Mouse (Mus musculus) limb, embryonic 13.5 days (tissue): ENCODE measurements around the gene Lsm10. TPM values are rescaled to one million over a fixed set of nuclear protein-coding genes. Genes with fewer than 3 reads are reported as not detected.

Experiments
- ATAC-seq: fragments of 200-750 bp; cut with Nextera tagmentation; 2 replicates; pipeline ENCODE4 v1.8.0; 2017; ENCODE audit warnings: low read depth, moderate number of reproducible peaks, moderate TSS enrichment; ENCODE audit not compliant: low FRiP score
- H3K27ac ChIP-seq: fragments of 300-500 bp; sonication (generic); 2 replicates; pipeline ENCODE4 v1.5.1; 2015; ENCODE audit warnings: inconsistent platforms, mild to moderate bottlenecking, moderate library complexity
- H3K27me3 ChIP-seq: fragments of 300-500 bp; sonication (generic); 2 replicates; pipeline ENCODE4 v1.6.1; 2015; ENCODE audit warnings: mild to moderate bottlenecking, inconsistent platforms
- H3K36me3 ChIP-seq: fragments of 300-500 bp; sonication (generic); 2 replicates; pipeline ENCODE4 v1.6.1; 2015; ENCODE audit warnings: inconsistent platforms, mild to moderate bottlenecking, moderate library complexity
- H3K4me1 ChIP-seq: fragments of 300-500 bp; sonication (generic); 2 replicates; pipeline ENCODE4 v1.6.1; 2015; ENCODE audit warnings: inconsistent platforms
- H3K4me2 ChIP-seq: fragments of 300-500 bp; sonication (generic); replicated peaks from 2 replicates; pipeline ENCODE4 v1.6.1; 2015; ENCODE audit warnings: inconsistent platforms, mild to moderate bottlenecking, moderate library complexity
- H3K4me3 ChIP-seq: fragments of 300-500 bp; sonication (generic); 2 replicates; pipeline ENCODE4 v1.5.1; 2015; ENCODE audit warnings: moderate library complexity, mild to moderate bottlenecking, inconsistent platforms
- H3K9ac ChIP-seq: fragments of 300-500 bp; sonication (generic); 2 replicates; pipeline ENCODE4 v1.6.1; 2015; ENCODE audit warnings: mild to moderate bottlenecking, inconsistent platforms
- H3K9me3 ChIP-seq: fragments of 300-500 bp; sonication (generic); 2 replicates; pipeline ENCODE4 v1.6.1; 2016; ENCODE audit warnings: inconsistent platforms
- WGBS: fragments of 180-500 bp; shearing (Covaris S2); methylation state at CpG from one replicate; pipeline ENCODE4 v1.1.7; 2015; 5-methylcytosine and 5-hydroxymethylcytosine counted together
- polyA plus RNA-seq: library from polyadenylated mRNA; unstranded; fragments of >200 nt; fragmentation: Nextera tagmentation; extraction: Ambion mirVana; gene quantifications from 2 replicates; pipeline ENCODE4 v1.2.1, GENCODE M21; 2015

The Lsm10 gene
- polyA plus RNA-seq, 1 experiment from 2014 or later, result 44.7 TPM

DNA sequence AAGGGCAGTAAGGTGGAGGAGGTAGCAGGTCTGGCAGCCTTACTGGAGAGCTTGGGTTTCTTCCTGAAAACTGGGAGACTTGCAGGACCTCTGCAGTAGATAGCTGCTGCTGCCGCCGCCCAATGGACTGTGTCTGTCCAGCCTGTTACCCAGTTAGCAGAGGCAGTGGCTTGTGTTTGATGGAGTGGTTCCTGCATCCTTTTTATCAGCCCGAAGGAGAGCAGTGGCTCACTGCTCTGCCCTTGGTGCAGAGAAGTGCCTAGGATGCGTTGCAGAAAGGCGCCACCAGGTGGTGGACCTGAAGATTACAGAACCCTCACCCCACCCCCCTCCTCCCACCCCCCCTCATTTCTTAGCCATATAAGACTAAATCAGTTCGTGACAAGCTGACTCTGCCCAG, 17.5 kb downstream of the Lsm10 start:
- Histone ChIP-seq H3K27me3 (no peaks in the 10 kb centered on the region), H3K4me1 (peaks cover 32% of the 10 kb centered on the region), H3K36me3 (peaks cover 11% of the 10 kb centered on the region; the same call in 1 of the 2 replicates), H3K27ac (no peak overlapping the region), H3K4me3 (no peak overlapping the region), H3K9me3 (no peaks in the 10 kb centered on the region), H3K4me2 (no peak overlapping the region), H3K9ac (no peak overlapping the region)
- 30% methylated on average over 6 of the region's 6 CpGs for WGBS
- ATAC-seq, result no peak

DNA sequence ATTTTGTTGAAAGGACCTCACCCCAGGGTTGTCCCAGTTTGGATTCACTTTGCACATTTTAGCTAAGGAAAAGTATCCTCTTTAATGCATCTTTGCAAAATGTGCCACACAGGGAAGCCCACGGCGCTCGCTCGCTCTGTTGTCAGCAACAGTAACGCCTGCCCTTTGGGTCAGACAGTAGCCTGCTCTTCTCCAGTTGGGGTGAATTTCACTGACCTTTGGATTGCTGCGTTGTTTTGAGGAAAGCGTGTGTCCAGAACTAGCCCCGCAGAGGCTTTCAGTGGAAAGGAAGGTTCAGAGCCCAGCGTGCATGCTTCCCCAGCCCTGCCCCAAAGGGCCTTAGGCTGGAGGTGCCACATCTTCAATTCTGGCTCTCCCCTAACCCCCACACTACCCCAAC, 19.0 kb downstream of the Lsm10 start:
- H3K4me1 ChIP-seq, result peaks cover 19% of the 10 kb centered on the region
- no peak for ATAC-seq
- no peak overlapping the region for H3K27ac ChIP-seq
- H3K9ac ChIP-seq, result 0 out of 2 replicates have a peak overlapping the region, but pooled peaks have one; percentile 19
- WGBS, result 90% methylated on average over 9 of the region's 9 CpGs
- H3K4me2 ChIP-seq, result no peak overlapping the region
- peaks cover 11% of the 10 kb centered on the region; the same call in 1 of the 2 replicates for H3K36me3 ChIP-seq
- no peak overlapping the region for H3K4me3 ChIP-seq
- no peaks in the 10 kb centered on the region for H3K27me3 ChIP-seq
- no peaks in the 10 kb centered on the region for H3K9me3 ChIP-seq

DNA sequence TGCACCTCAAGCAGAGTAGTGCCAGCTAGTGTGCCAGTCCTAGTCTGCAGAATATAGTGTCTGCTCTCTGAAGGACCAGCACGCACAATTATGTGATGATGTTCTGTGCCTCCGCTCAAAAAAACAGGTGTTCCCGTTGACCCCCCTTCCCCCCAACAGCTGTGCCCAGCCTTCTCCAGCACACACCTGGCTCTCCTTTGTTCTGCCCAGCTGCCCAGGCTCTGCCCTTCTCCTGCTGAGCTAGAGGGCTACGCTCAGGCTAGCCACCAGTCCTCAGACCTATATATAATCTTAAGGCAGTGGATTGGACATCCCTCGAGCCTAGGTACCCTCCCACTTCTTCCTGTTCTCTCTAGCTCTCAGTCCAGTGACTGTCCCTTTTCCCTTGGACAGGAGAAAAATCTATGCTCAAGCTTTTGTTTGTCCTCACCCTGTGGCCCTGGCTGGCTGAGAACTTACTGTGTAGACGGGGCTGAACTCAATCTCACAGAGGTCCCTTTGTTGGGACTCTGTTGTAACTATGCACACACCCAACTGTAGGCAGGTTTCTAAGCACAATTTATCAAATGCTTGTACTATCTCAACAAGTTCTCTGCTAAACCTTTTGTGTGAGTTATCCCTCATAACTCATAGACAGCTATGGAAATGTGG, 19.6 kb downstream of the Lsm10 start:
- peaks cover 13% of the 10 kb centered on the region for H3K4me1 ChIP-seq
- H3K9me3 ChIP-seq, result 0 out of 2 replicates have a peak, but pooled peaks cover under 1% of the 10 kb centered on the region
- H3K4me3 ChIP-seq, result no peak overlapping the region
- H3K27ac ChIP-seq, result no peak overlapping the region
- H3K4me2 ChIP-seq, result no peak overlapping the region
- WGBS, result 61% methylated on average over 6 of the region's 6 CpGs
- 0 out of 2 replicates have a peak overlapping the region, but pooled peaks have one; percentile 19 for H3K9ac ChIP-seq
- no peaks in the 10 kb centered on the region for H3K27me3 ChIP-seq
- ATAC-seq, result no peak
- H3K36me3 ChIP-seq, result peaks cover 13% of the 10 kb centered on the region; the same call in 1 of the 2 replicates

DNA sequence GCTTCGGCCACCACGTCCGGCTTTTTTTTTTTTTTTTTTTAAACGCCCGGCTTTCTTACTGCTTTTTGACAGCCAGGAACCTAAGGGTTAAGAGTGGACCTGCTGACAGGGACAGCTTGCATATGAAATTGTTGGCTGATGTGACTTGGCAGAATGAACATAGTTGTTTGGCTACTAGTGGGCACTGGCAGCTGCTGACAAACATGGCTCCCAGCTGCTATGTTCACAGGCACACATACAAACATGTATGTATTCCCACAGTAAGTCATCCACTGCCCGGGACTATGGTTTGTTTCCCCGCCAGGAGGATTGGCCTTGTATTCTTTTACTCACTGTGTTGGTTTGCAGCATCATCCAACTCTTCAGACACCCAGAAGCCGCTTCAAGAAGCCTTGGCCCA, 20.7 kb downstream of the Lsm10 start:
- Histone ChIP-seq H3K9me3 (peaks cover 8% of the 10 kb centered on the region; the same call in 1 of the 2 replicates), H3K27me3 (no peaks in the 10 kb centered on the region), H3K27ac (no peak overlapping the region), H3K4me2 (no peak overlapping the region), H3K9ac (no peak overlapping the region), H3K36me3 (peaks cover 20% of the 10 kb centered on the region), H3K4me1 (peaks cover 8% of the 10 kb centered on the region; the same call in 1 of the 2 replicates), H3K4me3 (no peak overlapping the region)
- no peak for ATAC-seq
- 89% methylated on average over 8 of the region's 8 CpGs for WGBS

DNA sequence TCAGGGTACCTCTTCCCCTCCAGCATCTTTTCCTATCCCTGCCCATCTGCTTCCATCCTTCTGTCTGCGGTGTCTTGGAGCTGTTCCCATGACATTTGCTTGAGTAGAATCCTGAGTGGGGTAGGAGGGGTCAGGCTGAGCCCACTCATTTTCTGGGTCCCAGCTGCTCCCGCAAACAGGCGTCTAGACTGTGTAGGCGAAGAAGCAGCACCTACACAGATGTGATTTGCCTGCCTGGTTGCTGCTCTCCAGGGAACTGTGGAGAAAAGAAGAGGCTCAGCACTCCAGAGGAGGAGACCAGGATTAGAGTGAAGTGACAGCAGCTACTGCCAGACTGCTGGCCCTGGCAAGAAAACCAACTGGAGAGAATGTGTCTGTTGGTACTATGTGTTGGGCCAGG, 22.2 kb downstream of the Lsm10 start:
- Histone ChIP-seq H3K9ac (peak overlapping the region; percentile 8; the same call in 1 of the 2 replicates), H3K9me3 (peaks cover 8% of the 10 kb centered on the region; the same call in 1 of the 2 replicates)
- 86% methylated on average over 4 of the region's 4 CpGs for WGBS

DNA sequence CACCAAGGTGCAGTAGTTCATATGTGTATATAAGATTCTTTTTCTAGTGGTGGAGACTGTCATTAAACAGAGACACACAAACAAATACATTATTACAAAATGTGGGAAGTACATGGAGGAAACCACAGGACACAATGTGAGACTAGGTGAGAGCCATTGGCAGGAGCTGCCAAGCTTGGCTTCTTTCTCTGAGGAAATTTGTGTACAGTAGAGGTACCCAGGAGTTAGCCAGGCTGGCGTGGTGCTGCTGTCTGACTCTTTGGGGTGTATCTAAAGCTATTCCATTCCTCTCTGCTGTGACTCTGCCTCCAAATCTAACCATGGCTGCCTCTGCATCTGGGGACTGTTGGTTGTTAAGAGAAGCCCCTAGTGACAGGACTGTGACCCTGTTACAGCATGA, 22.6 kb downstream of the Lsm10 start:
- no peak for ATAC-seq
- H3K36me3 ChIP-seq, result peaks cover 28% of the 10 kb centered on the region
- H3K9me3 ChIP-seq, result peaks cover 8% of the 10 kb centered on the region; the same call in 1 of the 2 replicates
- H3K27me3 ChIP-seq, result no peaks in the 10 kb centered on the region
- no peak overlapping the region for H3K9ac ChIP-seq
- no peak overlapping the region for H3K4me3 ChIP-seq
- peaks cover 6% of the 10 kb centered on the region; the same call in 1 of the 2 replicates for H3K4me1 ChIP-seq
- 63% methylated on average over 1 of the region's 1 CpGs for WGBS
- no peak overlapping the region for H3K27ac ChIP-seq
- no peak overlapping the region for H3K4me2 ChIP-seq

More for the DNA sequence above, 22.2 kb downstream of the Lsm10 start:
- no peak for ATAC-seq
- H3K4me3 ChIP-seq, result no peak overlapping the region
- no peak overlapping the region for H3K27ac ChIP-seq
- no peaks in the 10 kb centered on the region for H3K27me3 ChIP-seq
- H3K4me2 ChIP-seq, result no peak overlapping the region
- peaks cover 8% of the 10 kb centered on the region; the same call in 1 of the 2 replicates for H3K4me1 ChIP-seq
- H3K36me3 ChIP-seq, result peaks cover 24% of the 10 kb centered on the region

DNA sequence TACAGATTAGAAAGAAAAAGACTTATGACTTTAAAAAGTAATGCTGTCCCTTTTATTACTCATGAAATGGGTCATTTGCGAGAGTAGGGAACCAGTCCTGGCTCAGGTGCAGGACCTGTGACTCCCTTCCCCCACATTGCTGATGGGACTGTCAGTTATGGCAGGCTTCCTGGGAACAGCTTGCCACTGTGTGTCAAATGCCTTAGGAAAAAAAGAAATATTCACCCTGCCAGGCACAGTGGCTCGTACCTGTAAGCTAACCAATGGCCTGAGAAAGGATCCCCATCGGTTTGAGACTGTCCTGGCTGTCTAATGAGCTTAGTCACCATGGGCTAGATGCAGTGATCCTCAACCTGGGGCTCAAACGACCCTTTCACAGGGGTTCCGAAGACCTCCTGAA, 23.6 kb downstream of the Lsm10 start:
- Histone ChIP-seq H3K27me3 (no peaks in the 10 kb centered on the region), H3K36me3 (peaks cover 38% of the 10 kb centered on the region), H3K4me2 (no peak overlapping the region), H3K4me3 (no peak overlapping the region), H3K4me1 (peaks cover 6% of the 10 kb centered on the region; the same call in 1 of the 2 replicates), H3K9ac (no peak overlapping the region), H3K9me3 (peaks cover 8% of the 10 kb centered on the region; the same call in 1 of the 2 replicates), H3K27ac (no peak overlapping the region)
- WGBS, result 83% methylated on average over 5 of the region's 5 CpGs
- ATAC-seq, result no peak

DNA sequence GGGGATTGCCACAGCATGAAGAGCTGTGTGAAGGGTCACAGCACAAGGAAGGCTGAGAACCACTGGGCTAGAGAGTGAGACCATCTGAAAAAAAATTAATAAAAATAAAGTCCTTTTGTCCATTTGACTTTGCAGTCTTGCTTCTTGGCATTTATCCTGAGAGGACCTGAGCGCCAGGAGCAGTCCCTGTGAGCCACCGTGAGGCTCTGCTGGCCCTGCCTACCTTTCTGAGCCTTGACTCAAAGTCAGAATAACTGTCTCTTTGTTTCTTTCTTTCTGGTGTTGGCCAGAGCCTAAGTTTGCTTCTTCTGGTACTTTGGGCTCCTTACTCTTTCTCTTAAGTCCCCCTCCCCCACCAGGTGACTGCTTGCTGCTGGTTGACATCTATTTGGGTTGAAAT, 24.1 kb downstream of the Lsm10 start:
- no peak for ATAC-seq
- Histone ChIP-seq H3K27ac (no peak overlapping the region), H3K4me3 (no peak overlapping the region), H3K9ac (no peak overlapping the region), H3K4me1 (peaks cover 5% of the 10 kb centered on the region; the same call in 1 of the 2 replicates), H3K4me2 (no peak overlapping the region), H3K9me3 (peaks cover 8% of the 10 kb centered on the region; the same call in 1 of the 2 replicates), H3K36me3 (peaks cover 42% of the 10 kb centered on the region), H3K27me3 (no peaks in the 10 kb centered on the region)
- 88% methylated on average over 2 of the region's 2 CpGs for WGBS

DNA sequence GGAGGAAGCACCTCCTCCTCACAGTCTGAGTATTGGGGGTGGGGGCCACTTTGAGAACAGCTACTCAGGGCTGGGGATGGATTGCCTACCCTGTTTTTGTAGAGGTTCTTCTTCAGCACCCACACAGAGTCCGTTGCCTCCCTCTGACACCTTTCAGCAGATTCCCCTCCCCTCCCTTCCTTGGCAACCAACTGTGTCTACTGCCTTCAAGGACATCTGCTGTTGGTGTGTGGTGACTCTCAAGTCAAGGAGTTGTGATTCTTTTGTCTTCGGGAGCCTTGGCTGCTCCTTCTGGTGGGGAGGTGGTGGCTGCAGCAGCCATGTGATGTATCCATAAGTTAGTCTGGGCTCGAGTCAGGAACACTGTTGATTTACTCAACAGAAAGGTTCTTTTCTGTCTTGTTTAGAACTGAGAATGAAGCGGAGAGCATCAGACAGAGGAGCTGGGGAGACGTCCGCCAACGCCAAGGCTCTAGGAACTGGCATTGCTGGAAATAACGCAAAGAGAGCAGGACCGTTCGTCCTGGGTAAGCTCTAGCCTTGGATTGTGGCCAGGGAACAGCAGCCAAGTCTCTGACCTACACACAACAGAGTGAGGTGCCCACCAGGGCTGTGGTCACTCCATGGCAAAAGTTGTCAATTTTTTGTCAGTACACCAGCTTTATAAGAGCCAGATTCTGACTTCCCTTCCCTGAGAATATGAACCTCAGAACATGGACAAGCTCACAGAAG, 27.1 kb downstream of the Lsm10 start:
- Histone ChIP-seq H3K9ac (no peak overlapping the region), H3K9me3 (peaks cover 8% of the 10 kb centered on the region; the same call in 1 of the 2 replicates), H3K4me3 (no peak overlapping the region), H3K4me2 (no peak overlapping the region), H3K27ac (no peak overlapping the region), H3K36me3 (peaks cover 57% of the 10 kb centered on the region), H3K4me1 (no peaks in the 10 kb centered on the region), H3K27me3 (no peaks in the 10 kb centered on the region)
- no peak for ATAC-seq
- WGBS, result 90% methylated on average over 10 of the region's 10 CpGs

DNA sequence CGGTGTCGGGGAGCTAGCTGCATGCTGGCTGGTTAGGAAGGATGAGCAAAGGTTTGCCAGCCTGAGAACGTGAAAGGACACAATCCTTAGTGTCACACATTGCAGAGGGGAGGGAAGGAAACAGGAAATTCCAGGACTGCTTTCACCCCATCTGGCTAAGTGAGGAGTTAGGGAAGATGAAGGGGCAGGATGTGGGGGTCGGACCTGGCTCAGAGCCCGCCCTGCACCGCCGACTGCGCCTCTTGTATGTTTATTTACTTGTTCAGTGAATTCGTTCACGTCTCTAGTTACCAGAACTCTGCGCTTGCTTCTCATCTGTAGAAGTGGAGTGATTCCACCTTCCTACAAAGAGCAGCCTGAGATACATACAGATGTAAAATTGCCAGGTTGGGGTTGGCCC, 34.1 kb downstream of the Lsm10 start:
- Histone ChIP-seq H3K4me2 (no peak overlapping the region), H3K9me3 (no peaks in the 10 kb centered on the region), H3K9ac (no peak overlapping the region), H3K27ac (peak overlapping the region; percentile 59), H3K36me3 (peaks cover 81% of the 10 kb centered on the region), H3K4me1 (peaks cover 38% of the 10 kb centered on the region), H3K4me3 (no peak overlapping the region), H3K27me3 (no peaks in the 10 kb centered on the region)
- no peak for ATAC-seq
- WGBS, result 46% methylated on average over 11 of the region's 11 CpGs

DNA sequence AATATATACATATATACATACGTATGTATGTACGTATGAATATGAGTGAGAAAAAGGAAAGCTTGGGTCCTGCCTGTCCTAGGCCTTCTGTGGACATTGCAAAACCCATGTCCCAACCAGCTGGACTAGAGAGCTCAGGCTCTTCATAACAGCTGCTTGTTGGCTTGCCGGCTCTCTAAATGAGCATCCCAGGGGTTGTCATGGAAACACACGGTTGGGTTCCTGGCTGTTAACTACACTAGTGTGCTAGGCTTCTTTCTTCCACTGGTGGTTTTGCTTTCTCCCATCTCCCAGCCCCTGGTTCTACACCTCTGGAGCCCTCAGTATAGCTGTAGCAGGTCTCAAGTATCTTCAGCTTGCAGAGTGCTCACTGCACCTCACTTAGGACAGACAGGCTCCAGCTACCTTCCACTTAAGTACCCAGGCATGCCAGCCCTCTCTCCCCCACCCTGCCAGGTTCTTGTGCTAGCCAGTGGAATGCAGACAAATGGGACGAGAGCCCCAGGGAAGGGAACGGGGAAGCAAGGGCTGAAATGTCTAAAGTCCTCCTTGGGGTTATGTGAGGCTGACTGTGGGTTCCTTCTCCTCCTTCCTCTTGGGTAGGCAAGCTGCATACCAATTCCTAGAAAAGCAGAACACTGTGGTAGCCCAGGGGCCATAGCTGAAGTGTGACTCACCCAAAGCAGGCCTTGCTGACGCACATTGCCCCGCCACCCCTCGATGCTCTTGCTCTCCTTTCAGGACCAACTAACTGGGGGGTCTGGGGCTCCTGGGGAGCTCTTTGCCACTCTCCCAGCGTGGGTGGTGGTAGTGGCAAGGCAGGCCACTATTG, 35.1 kb downstream of the Lsm10 start:
- Histone ChIP-seq H3K4me2 (no peak overlapping the region), H3K27ac (peak overlapping the region; percentile 58), H3K4me3 (no peak overlapping the region), H3K27me3 (no peaks in the 10 kb centered on the region), H3K9me3 (no peaks in the 10 kb centered on the region), H3K36me3 (peaks cover 81% of the 10 kb centered on the region), H3K4me1 (peaks cover 38% of the 10 kb centered on the region), H3K9ac (0 out of 2 replicates have a peak overlapping the region, but pooled peaks have one; percentile 6)
- peak; percentile 49; the same call in 1 of the 2 replicates for ATAC-seq
- WGBS, result 52% methylated on average over 10 of the region's 10 CpGs
